Mouse (Mus musculus): ENCODE results near the gene Rfk. TPM values are rescaled to one million over a fixed set of nuclear protein-coding genes. Genes with fewer than 3 reads are reported as not detected.

Gene Rfk
- total and polyA plus RNA-seq, 3 experiments: 50.6 to 74.9 (median 73.6) TPM

DNA sequence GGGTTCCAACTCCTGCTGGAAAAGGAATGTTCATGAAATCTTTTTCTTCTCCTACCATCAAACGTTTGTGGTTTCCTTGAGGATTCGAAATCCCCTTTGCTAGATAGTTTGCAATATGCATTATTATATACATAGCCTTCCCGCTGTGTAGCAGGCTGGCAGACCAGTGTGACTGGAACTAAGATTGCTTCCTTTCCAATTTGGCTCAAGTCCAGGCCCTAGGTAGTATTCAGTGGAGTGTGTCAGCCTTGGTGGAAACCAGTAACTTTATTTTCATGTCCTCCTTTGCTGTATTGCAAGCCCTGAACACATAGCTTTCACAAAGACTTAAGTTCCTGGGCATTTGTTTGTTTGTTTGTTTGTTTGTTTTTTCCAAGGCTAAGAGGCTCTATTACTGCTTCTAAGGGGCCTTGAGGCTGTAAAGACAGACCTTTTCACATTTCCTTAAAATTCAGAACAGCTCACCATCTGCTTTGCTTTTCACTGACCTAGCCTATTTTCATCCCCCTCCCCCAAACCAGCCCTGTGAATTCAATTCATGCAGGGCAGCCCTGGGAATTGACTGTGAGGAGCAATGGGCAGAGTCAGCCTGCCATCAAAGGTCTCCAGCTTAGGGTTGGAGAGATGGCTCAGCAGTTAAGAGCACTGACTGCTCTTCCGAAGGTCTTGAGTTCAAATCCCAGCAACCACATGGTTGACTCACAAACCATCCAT lies 45.8 kb downstream of the Rfk start:
- WGBS: 44% methylated on average over 4 of the region's 4 CpGs

DNA sequence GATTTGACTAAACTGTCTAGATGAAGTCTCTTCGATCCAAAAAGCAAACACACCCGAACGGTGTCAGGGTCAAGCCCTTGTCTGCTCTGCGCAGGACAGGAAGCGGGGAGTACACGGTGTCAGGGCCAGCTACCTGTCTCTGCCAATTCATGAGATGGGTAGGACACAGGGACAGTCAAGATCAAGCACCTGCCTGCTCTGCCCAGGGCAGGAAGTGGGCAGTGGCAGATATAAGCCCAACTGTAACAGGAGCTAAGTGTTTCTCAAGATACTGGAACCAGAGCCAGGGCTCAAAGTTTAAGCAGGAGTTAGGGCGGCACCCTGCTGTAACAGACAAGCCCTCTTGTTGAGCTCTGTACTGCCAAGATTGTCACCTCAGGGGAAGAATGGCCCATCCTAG lies 49.7 kb downstream of the Rfk start:
- no peak overlapping the region for H3K4me3 ChIP-seq
- no peaks in the 10 kb centered on the region for H3K4me1 ChIP-seq (ENCODE audit: control insufficient read depth, insufficient read depth, low read length)
- WGBS: 65% methylated on average over 7 of the region's 7 CpGs
- no peaks in the 10 kb centered on the region for H3K79me2 ChIP-seq (replicated peaks; ENCODE audit: control insufficient read depth, insufficient read depth, low read length)
- H3K9ac ChIP-seq (ENCODE audit: low read depth, low read length): no peak overlapping the region
- intact Hi-C loops (cut with DNase I): no loop called here
- TF ChIP-seq POLR2A (IDR thresholded peaks at IDR 0.05; ENCODE audit: insufficient read depth, low read depth, low read length) (no peak), EP300 (IDR thresholded peaks at IDR 0.05; ENCODE audit: insufficient read depth, low read depth, low read length) (no peak), CTCF (IDR thresholded peaks at IDR 0.05) (no peak)
- DNase-seq: no peak
- H3K27me3 ChIP-seq (ENCODE audit: control insufficient read depth, insufficient read depth, low read length): no peaks in the 10 kb centered on the region
- no peak overlapping the region for H3K27ac ChIP-seq
- H3K36me3 ChIP-seq (ENCODE audit: control insufficient read depth, insufficient read depth, low read length): no peaks in the 10 kb centered on the region

More for the DNA sequence above, 45.8 kb downstream of the Rfk start:
- intact Hi-C loops (cut with DNase I): no loop called here
- Histone ChIP-seq H3K79me2 (replicated peaks; ENCODE audit: control insufficient read depth, insufficient read depth, low read length) (no peaks in the 10 kb centered on the region), H3K27me3 (ENCODE audit: control insufficient read depth, insufficient read depth, low read length) (no peaks in the 10 kb centered on the region), H3K9ac (ENCODE audit: low read depth, low read length) (no peak overlapping the region), H3K27ac (no peak overlapping the region), H3K36me3 (ENCODE audit: control insufficient read depth, insufficient read depth, low read length) (no peaks in the 10 kb centered on the region), H3K4me3 (no peak overlapping the region), H3K4me1 (ENCODE audit: control insufficient read depth, insufficient read depth, low read length) (no peaks in the 10 kb centered on the region)
- TF ChIP-seq POLR2A (IDR thresholded peaks at IDR 0.05; ENCODE audit: insufficient read depth, low read depth, low read length): no peak
- TF ChIP-seq CTCF (IDR thresholded peaks at IDR 0.05): no peak
- no peak for TF ChIP-seq EP300 (IDR thresholded peaks at IDR 0.05; ENCODE audit: insufficient read depth, low read depth, low read length)
- DNase-seq: no peak

Other genes starting within 250 kb of the Rfk start
- gene Gcnt1, start 21.2 kb upstream of the Rfk start, total RNA-seq (2021): 10 to 100 TPM; 10.8 to 12.1 TPM
- 1.1 and 2.2 TPM in 2 replicates for gene Gcnt1, start 21.2 kb upstream of the Rfk start, polyA plus RNA-seq (2012; rRNA removed)

Measured in heart, adult 2 months (tissue).